Mouse (Mus musculus) left cerebral cortex, adult 11 months (tissue): ENCODE data around the gene Nxph4.

Experiments
- DNase-seq: peaks from one replicate; pipeline ENCODE4 v3.0.0; 2022; ENCODE audit warnings: low spot score

The Nxph4 gene

GRCm38 (mm10) chr10:127488856-127489255, 45.5 kb downstream of the Nxph4 start:
- DNase-seq: no peak

GRCm38 (mm10) chr10:127485235-127485634, 49.1 kb downstream of the Nxph4 start:
- DNase-seq: no peak

- no peak for DNase-seq
Measured at GRCm38 (mm10) chr10:127480833-127481813, 53.2 kb downstream of the Nxph4 start.

GRCm38 (mm10) chr10:127479131-127479530, 55.2 kb downstream of the Nxph4 start:
- no peak for DNase-seq

- DNase-seq: no peak
Measured at GRCm38 (mm10) chr10:127477301-127477700, 57.1 kb downstream of the Nxph4 start.

- DNase-seq: no peak
Measured at GRCm38 (mm10) chr10:127476541-127476940, 57.8 kb downstream of the Nxph4 start.
